Mouse (Mus musculus) liver, embryonic 16.5 days (tissue): ENCODE data around the gene Eef1akmt1. TPM values are rescaled to one million over a fixed set of nuclear protein-coding genes. Genes with fewer than 3 reads are reported as not detected.

ENCODE experiments used
- ATAC-seq: fragments of 200-750 bp; cut with Nextera tagmentation; 2 replicates; pipeline ENCODE4 v1.8.0; 2017; ENCODE audit warnings: low read depth, mild to moderate bottlenecking, moderate number of reproducible peaks, moderate library complexity
- H3K27ac ChIP-seq: fragments of 300-500 bp; sonication (generic); 2 replicates; pipeline ENCODE4 v1.5.1; 2014; ENCODE audit warnings: mild to moderate bottlenecking, low read length
- H3K27me3 ChIP-seq: fragments of 300-500 bp; sonication (generic); 2 replicates; pipeline ENCODE4 v1.6.1; 2014; ENCODE audit warnings: low read depth, low read length, mixed read lengths; ENCODE audit not compliant: control insufficient read depth, insufficient read depth
- H3K36me3 ChIP-seq: fragments of 300-500 bp; sonication (generic); 2 replicates; pipeline ENCODE4 v1.6.1; 2014; ENCODE audit warnings: mild to moderate bottlenecking; ENCODE audit not compliant: control insufficient read depth, insufficient read depth
- H3K4me1 ChIP-seq: fragments of 300-500 bp; sonication (generic); 2 replicates; pipeline ENCODE4 v1.6.1; 2014; ENCODE audit warnings: low read depth, low read length, mixed read lengths; ENCODE audit not compliant: control insufficient read depth
- H3K4me2 ChIP-seq: fragments of 300-500 bp; sonication (generic); 2 replicates; pipeline ENCODE4 v1.6.1; 2014; ENCODE audit warnings: low read depth, low read length, mixed read lengths
- H3K4me3 ChIP-seq: fragments of 300-500 bp; sonication (generic); 2 replicates; pipeline ENCODE4 v1.5.1; 2014; ENCODE audit warnings: low read depth, mild to moderate bottlenecking, low read length
- H3K9ac ChIP-seq: fragments of 300-500 bp; sonication (generic); 2 replicates; pipeline ENCODE4 v1.6.1; 2014; ENCODE audit warnings: low read depth, low read length
- H3K9me3 ChIP-seq: fragments of 300-500 bp; sonication (generic); replicated peaks from 2 replicates; pipeline ENCODE4 v1.6.1; 2016; ENCODE audit warnings: low read length; ENCODE audit not compliant: control insufficient read depth
- WGBS: fragments of 180-500 bp; shearing (Covaris S2); extraction: QIAGEN DNeasy Blood & Tissue Kit; methylation state at CpG from one replicate; pipeline ENCODE4 v1.1.7; 2014; ENCODE audit not compliant: insufficient replicate concordance; 5-methylcytosine and 5-hydroxymethylcytosine counted together
- polyA plus RNA-seq: library from polyadenylated mRNA; unstranded; fragments of >200 nt; fragmentation: Nextera tagmentation; extraction: Ambion mirVana; gene quantifications from 2 replicates; pipeline ENCODE4 v1.2.1, GENCODE M21; 2015

Eef1akmt1 gene
- polyA plus RNA-seq, 1 experiment from 2014 or later, result 23.9 TPM

- Histone ChIP-seq H3K4me3 (no peak overlapping the region), H3K27ac (no peak overlapping the region), H3K36me3 (no peaks in the 10 kb centered on the region), H3K4me1 (peaks cover 7% of the 10 kb centered on the region), H3K27me3 (peaks cover 20% of the 10 kb centered on the region), H3K9me3 (no peaks in the 10 kb centered on the region), H3K9ac (no peak overlapping the region), H3K4me2 (no peak overlapping the region)
- 45% methylated on average over 5 of the region's 5 CpGs for WGBS
- ATAC-seq, result no peak
These were observed 41.5 kb downstream of the Eef1akmt1 start for GRCm38 (mm10) chr14:57529786-57530515.

GRCm38 (mm10) chr14:57529086-57529785 is 42.2 kb downstream of the Eef1akmt1 start:
- ATAC-seq, result no peak
- H3K36me3 ChIP-seq, result no peaks in the 10 kb centered on the region
- H3K27me3 ChIP-seq, result peaks cover 27% of the 10 kb centered on the region
- WGBS, result 21% methylated on average over 10 of the region's 10 CpGs
- no peak overlapping the region for H3K9ac ChIP-seq
- H3K27ac ChIP-seq, result no peak overlapping the region
- H3K4me3 ChIP-seq, result no peak overlapping the region
- H3K4me2 ChIP-seq, result no peak overlapping the region
- no peaks in the 10 kb centered on the region for H3K9me3 ChIP-seq
- peaks cover 10% of the 10 kb centered on the region for H3K4me1 ChIP-seq

GRCm38 (mm10) chr14:57527598-57527997 is 43.8 kb downstream of the Eef1akmt1 start:
- Histone ChIP-seq H3K9me3 (no peaks in the 10 kb centered on the region), H3K36me3 (no peaks in the 10 kb centered on the region), H3K4me1 (peaks cover 10% of the 10 kb centered on the region), H3K9ac (no peak overlapping the region), H3K27ac (no peak overlapping the region), H3K4me2 (no peak overlapping the region), H3K4me3 (no peak overlapping the region), H3K27me3 (peaks cover 43% of the 10 kb centered on the region)
- WGBS, result 41% methylated on average over 2 of the region's 2 CpGs
- no peak for ATAC-seq

- WGBS, result 26% methylated on average over 7 of the region's 7 CpGs
These were observed 44.3 kb downstream of the Eef1akmt1 start for GRCm38 (mm10) chr14:57527122-57527521.

GRCm38 (mm10) chr14:57526050-57526623 is 45.3 kb downstream of the Eef1akmt1 start:
- ATAC-seq, result no peak
- no peak overlapping the region for H3K27ac ChIP-seq
- H3K9ac ChIP-seq, result no peak overlapping the region
- H3K36me3 ChIP-seq, result no peaks in the 10 kb centered on the region
- H3K4me1 ChIP-seq, result peaks cover 10% of the 10 kb centered on the region
- no peaks in the 10 kb centered on the region for H3K9me3 ChIP-seq
- peaks cover 45% of the 10 kb centered on the region for H3K27me3 ChIP-seq
- 0 out of 2 replicates have a peak overlapping the region, but pooled peaks have one; percentile 66 for H3K4me3 ChIP-seq
- H3K4me2 ChIP-seq, result peak overlapping the region; percentile 84
- WGBS, result 37% methylated on average over 10 of the region's 10 CpGs

More at GRCm38 (mm10) chr14:57527122-57527521, 44.3 kb downstream of the Eef1akmt1 start:
- H3K27me3 ChIP-seq, result peaks cover 45% of the 10 kb centered on the region
- H3K4me3 ChIP-seq, result no peak overlapping the region
- no peak overlapping the region for H3K27ac ChIP-seq
- no peak overlapping the region for H3K9ac ChIP-seq
- H3K4me1 ChIP-seq, result peaks cover 10% of the 10 kb centered on the region
- no peak for ATAC-seq
- no peaks in the 10 kb centered on the region for H3K36me3 ChIP-seq
- H3K9me3 ChIP-seq, result no peaks in the 10 kb centered on the region
- no peak overlapping the region for H3K4me2 ChIP-seq

- Histone ChIP-seq H3K4me3 (peak overlapping the region; percentile 66), H3K4me1 (peaks cover 10% of the 10 kb centered on the region), H3K4me2 (peak overlapping the region; percentile 84), H3K36me3 (no peaks in the 10 kb centered on the region), H3K27ac (no peak overlapping the region), H3K27me3 (peaks cover 45% of the 10 kb centered on the region), H3K9me3 (no peaks in the 10 kb centered on the region), H3K9ac (no peak overlapping the region; the same call in 1 of the 2 replicates)
- WGBS, result 1% methylated on average over 51 of the region's 60 CpGs
- peak; percentile 67 for ATAC-seq
These were observed 45.9 kb downstream of the Eef1akmt1 start for GRCm38 (mm10) chr14:57525388-57526049.

- no peaks in the 10 kb centered on the region for H3K36me3 ChIP-seq
- H3K4me3 ChIP-seq, result peak within 1 kb of the TSS; percentile 66
- WGBS, result 1% methylated on average over 66 of the region's 104 CpGs
- no peaks in the 10 kb centered on the region for H3K9me3 ChIP-seq
- peaks cover 10% of the 10 kb centered on the region for H3K4me1 ChIP-seq
- H3K4me2 ChIP-seq, result peak within 1 kb of the TSS; percentile 84
- peak within 1 kb of the TSS; percentile 20; the same call in 1 of the 2 replicates for H3K9ac ChIP-seq
- peak; percentile 24; the same call in 1 of the 2 replicates for ATAC-seq
- no peak within 1 kb of the TSS for H3K27ac ChIP-seq
- peaks cover 45% of the 10 kb centered on the region for H3K27me3 ChIP-seq
These were observed 46.6 kb downstream of the Eef1akmt1 start, which contains the start of gene Il17d for GRCm38 (mm10) chr14:57524671-57525387. TSS of gene Il17d (plus strand) at chr14:57524777.

- H3K9ac ChIP-seq, result no peak overlapping the region
- H3K27me3 ChIP-seq, result peaks cover 45% of the 10 kb centered on the region
- H3K9me3 ChIP-seq, result no peaks in the 10 kb centered on the region
- H3K4me1 ChIP-seq, result peaks cover 10% of the 10 kb centered on the region
- H3K36me3 ChIP-seq, result no peaks in the 10 kb centered on the region
- H3K4me3 ChIP-seq, result no peak overlapping the region
- no peak for ATAC-seq
- no peak overlapping the region for H3K4me2 ChIP-seq
- WGBS, result 74% methylated on average over 9 of the region's 9 CpGs
- no peak overlapping the region for H3K27ac ChIP-seq
These were observed 47.6 kb downstream of the Eef1akmt1 start for GRCm38 (mm10) chr14:57523762-57524161.
